Mouse (Mus musculus) mouse trophoblast stem cell (cell line): ENCODE data around the gene Zmynd10.

Experiments
- in situ Hi-C, 2 experiments: fragments of 300-500 bp; cut with MseI, MboI; formaldehyde crosslinking; loops; 2 replicates in 1 of 2; 3 replicates in 1 of 2; pipeline ENCODE4 v1.15.1; 2025

The Zmynd10 gene

GRCm38 (mm10) chr9:107540420-107540819 is 6.7 kb upstream of the Zmynd10 start:
- in situ Hi-C loops, result no loop called here

DNA sequence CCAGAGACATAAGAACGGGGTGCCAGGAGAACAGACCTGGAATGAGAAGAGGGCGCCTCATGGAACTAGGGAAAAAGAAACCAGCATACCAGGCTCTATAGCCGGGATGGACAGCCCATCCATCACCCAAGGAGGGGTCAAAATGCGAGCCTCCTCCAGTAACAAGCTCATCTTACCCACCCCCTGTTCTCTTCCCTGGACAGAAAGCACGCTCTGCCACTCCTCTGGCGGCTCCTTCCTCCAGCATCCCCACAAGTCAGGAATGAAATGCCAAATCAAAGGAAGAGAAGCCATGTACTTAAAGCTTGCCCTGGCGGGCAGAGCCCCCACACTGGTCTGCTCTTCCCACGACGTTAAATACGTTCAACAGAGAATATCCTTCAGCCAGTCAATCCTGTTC is 6.1 kb upstream of the Zmynd10 start:
- in situ Hi-C loops, result no loop called here

- in situ Hi-C loops, result no loop called here
Measured at GRCm38 (mm10) chr9:107541474-107542351, 5.4 kb upstream of the Zmynd10 start, which contains the start of the genes Cyb561d2 and Nprl2. Gene Cyb561d2, minus strand, starts transcription at chr9:107542193. Gene Nprl2, plus strand, starts transcription at chr9:107542226.

DNA sequence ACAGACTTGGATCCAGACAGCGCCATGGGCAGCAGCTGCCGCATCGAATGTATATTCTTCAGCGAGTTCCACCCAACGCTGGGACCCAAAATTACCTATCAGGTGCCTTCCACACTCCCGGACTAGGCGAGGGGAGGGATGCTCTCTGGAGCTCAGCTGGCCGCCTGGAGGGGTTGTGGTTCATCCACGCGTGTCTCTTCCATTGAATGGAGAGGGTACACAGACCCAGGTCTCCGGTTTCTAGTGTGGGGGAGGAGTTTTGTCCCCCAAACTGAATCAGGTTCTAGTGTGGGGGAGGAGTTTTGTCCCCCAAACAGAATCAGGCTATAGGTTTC is 4.8 kb upstream of the Zmynd10 start:
- in situ Hi-C loops, result no loop called here

- in situ Hi-C loops, result no loop called here
Measured at GRCm38 (mm10) chr9:107542721-107543120, 4.4 kb upstream of the Zmynd10 start.

- in situ Hi-C loops, result no loop called here
Measured at GRCm38 (mm10) chr9:107543299-107543698, 3.8 kb upstream of the Zmynd10 start.

GRCm38 (mm10) chr9:107544196-107544700 is 2.9 kb upstream of the Zmynd10 start:
- in situ Hi-C loops, result no loop called here

- in situ Hi-C loops, result no loop called here
Measured at GRCm38 (mm10) chr9:107544729-107545128, 2.4 kb upstream of the Zmynd10 start.

GRCm38 (mm10) chr9:107545199-107545598 is 1.9 kb upstream of the Zmynd10 start:
- in situ Hi-C loops, result no loop called here

DNA sequence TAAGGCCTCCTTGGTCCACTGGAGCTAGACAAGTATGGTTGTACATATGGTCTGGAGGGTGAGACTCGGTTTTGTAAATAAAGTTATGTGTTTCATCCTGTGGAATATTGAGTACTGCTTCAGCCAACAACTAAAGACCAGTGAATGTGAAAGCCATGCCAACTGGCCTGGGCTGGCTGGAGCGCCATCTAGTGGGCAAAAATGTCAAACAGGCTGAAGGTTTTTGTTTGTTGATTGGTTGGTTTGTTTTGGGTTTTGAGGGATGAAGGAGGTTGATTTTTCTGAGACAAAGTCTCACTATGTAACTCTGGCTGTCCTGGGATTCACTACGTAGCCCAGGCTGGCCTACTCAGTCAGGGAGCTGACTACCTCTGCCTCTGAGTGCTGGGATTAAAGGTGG is 1.5 kb upstream of the Zmynd10 start:
- in situ Hi-C loops, result no loop called here

- in situ Hi-C loops, result no loop called here
Measured at GRCm38 (mm10) chr9:107547957-107548356, 859 bp downstream of the Zmynd10 start.

- in situ Hi-C loops, result no loop called here
Measured at GRCm38 (mm10) chr9:107548820-107549219, 1.7 kb downstream of the Zmynd10 start.

DNA sequence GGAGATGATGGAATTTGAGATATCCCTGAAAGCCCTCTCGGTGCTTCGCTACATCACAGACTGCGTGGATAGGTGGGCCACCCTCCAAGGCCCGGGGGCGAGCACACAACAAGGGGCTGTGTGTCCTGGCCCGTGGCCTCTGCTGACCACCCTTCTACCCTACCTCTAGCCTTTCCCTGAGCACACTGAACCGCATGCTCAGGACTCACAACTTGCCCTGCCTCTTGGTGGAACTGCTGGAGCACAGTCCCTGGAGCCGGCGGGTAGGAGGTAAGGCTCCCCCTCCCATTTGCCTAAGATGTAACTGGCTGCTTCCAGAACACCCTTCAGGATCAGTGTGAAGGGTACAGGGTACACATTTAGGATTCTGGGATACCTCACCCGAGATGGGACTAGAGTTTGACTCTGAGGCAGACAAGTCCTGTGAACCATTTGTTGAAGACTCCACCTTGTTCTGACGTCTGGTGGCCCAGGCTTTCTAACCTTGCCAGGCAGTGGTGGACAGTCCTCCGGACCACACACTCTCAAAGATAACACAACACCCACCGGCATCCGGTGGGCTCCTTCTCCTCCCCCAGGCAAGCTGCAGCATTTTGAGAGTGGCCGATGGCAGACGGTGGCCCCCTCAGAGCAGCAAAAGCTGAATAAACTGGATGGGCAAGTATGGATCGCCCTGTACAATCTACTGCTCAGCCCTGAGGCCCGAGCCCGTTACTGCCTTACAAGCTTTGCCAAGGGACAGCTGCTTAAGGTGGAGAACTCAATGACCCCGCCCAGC is 2.4 kb downstream of the Zmynd10 start:
- in situ Hi-C loops, result no loop called here

GRCm38 (mm10) chr9:107550491-107551116 is 3.5 kb downstream of the Zmynd10 start:
- in situ Hi-C loops, result no loop called here

DNA sequence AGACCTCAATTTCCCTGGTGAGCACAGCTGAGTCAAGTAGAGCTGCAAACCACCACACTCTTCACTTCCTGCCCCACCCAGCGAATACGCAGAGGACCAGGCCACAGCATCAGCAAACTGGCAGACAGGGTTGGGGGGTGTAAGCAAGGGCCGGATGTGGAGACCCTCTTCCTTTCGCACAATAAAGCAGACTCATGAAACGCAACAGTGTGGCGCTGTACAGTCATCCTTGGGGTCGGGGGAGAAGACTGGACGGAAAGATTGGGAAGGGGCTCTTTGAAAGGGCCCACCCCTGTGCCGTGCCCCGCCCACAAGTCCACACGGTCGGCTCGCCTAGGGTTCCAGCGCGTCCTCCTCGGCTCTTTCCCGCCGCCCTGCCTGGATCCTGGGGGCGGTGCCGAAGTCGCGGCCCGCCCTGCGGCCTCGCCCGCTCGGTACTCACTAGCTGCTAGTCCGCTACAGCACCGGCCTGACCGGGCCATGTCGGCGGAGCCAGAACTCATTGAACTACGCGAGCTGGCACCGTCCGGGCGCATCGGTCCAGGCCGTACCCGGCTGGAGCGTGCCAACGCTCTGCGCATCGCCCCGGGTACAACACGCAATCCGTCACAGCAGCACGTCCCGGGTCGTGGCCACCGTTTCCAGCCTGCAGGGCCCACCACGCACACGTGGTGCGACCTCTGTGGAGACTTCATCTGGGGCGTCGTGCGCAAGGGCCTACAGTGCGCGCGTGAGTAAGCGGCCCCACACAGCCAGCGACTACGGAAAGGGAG is 4.2 kb downstream of the Zmynd10 start, which contains the start of gene Rassf1:
Gene Rassf1, plus strand, starts transcription at position 439 of the 773 bp plus-strand sequence.
- in situ Hi-C loops, result no loop called here

DNA sequence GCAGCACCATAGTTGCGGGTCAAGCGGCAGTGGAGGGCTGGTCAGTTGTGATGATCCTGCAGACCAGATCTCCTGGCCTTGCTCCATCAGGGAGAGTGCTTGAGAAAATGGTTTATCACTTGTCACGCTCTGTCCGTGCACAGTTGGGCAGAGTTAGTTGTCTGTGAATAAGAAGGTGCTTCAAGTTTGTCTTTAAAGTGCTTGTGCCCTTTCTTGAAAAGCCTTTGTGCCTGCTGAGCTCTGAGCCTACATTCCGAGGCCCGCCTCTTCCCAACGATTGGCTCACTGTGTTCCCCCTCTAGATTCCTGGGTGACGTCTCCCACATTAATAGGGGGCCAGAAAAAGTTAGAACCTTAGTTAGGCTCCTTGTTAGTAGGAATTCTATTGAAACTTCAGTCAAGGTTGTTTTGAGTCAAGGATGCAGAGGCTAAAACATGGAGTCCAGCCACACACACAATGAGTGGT is 4.8 kb downstream of the Zmynd10 start:
- in situ Hi-C loops, result no loop called here

GRCm38 (mm10) chr9:107552690-107553393 is 5.7 kb downstream of the Zmynd10 start:
- in situ Hi-C loops, result no loop called here

- in situ Hi-C loops, result no loop called here
Measured at GRCm38 (mm10) chr9:107553541-107554318, 6.6 kb downstream of the Zmynd10 start.

GRCm38 (mm10) chr9:107554319-107554825 is 7.3 kb downstream of the Zmynd10 start:
- in situ Hi-C loops, result no loop called here
